Mouse (Mus musculus) intestine, embryonic 14.5 days (tissue): ENCODE results near the gene Ly6g6f. TPM values are rescaled to one million over a fixed set of nuclear protein-coding genes. Genes with fewer than 3 reads are reported as not detected.

Experiments
- ATAC-seq: fragments of 200-750 bp; cut with Nextera tagmentation; replicated peaks from 2 replicates; pipeline ENCODE4 v1.8.0; 2017; ENCODE audit warnings: low read depth, moderate number of reproducible peaks, moderate TSS enrichment, moderate library complexity; ENCODE audit not compliant: low FRiP score, low TSS enrichment
- DNase-seq: peaks from one replicate; pipeline ENCODE4 v3.0.0-alpha.2; 2018; ENCODE audit warnings: low spot score
- H3K27ac ChIP-seq: fragments of 300-500 bp; sonication (generic); 2 replicates; pipeline ENCODE4 v1.5.1; 2014; ENCODE audit warnings: low read depth, mild to moderate bottlenecking, control low read depth
- H3K27me3 ChIP-seq: fragments of 300-500 bp; sonication (generic); replicated peaks from 2 replicates; pipeline ENCODE4 v1.6.1; 2014; ENCODE audit warnings: low read length, control low read depth; ENCODE audit not compliant: control insufficient read depth, insufficient read depth
- H3K36me3 ChIP-seq: fragments of 300-500 bp; sonication (generic); 2 replicates; pipeline ENCODE4 v1.6.1; 2014; ENCODE audit warnings: low read length, control low read depth; ENCODE audit not compliant: control insufficient read depth, insufficient read depth
- H3K4me1 ChIP-seq: fragments of 300-500 bp; sonication (generic); replicated peaks from 2 replicates; pipeline ENCODE4 v1.6.1; 2014; ENCODE audit warnings: low read length, control low read depth, mixed read lengths; ENCODE audit not compliant: control insufficient read depth, insufficient read depth
- H3K4me2 ChIP-seq: fragments of 300-500 bp; sonication (generic); 2 replicates; pipeline ENCODE4 v1.6.1; 2014; ENCODE audit warnings: low read length
- H3K4me3 ChIP-seq: fragments of 300-500 bp; sonication (generic); 2 replicates; pipeline ENCODE4 v1.5.1; 2014; ENCODE audit warnings: low read depth, low read length, control low read depth, mixed read lengths
- H3K9ac ChIP-seq: fragments of 300-500 bp; sonication (generic); 2 replicates; pipeline ENCODE4 v1.6.1; 2014; ENCODE audit warnings: mild to moderate bottlenecking, low read length
- H3K9me3 ChIP-seq: fragments of 300-500 bp; sonication (generic); 2 replicates; pipeline ENCODE4 v1.6.1; 2016; ENCODE audit warnings: low read length, control low read depth; ENCODE audit not compliant: control insufficient read depth
- WGBS: fragments of 180-500 bp; shearing (Covaris S2); extraction: QIAGEN DNeasy Blood & Tissue Kit; methylation state at CpG from one replicate; pipeline ENCODE4 v1.1.7; 2014; 5-methylcytosine and 5-hydroxymethylcytosine counted together
- polyA plus RNA-seq: library from polyadenylated mRNA; unstranded; fragments of >200 nt; fragmentation: Nextera tagmentation; extraction: Ambion mirVana; gene quantifications from 2 replicates; pipeline ENCODE4 v1.2.1, GENCODE M21; 2014

Gene Ly6g6f
- polyA plus RNA-seq, 1 experiment from 2014 or later: not detected

GRCm38 (mm10) chr17:35077285-35077684 lies 8.1 kb downstream of the Ly6g6f start:
- Histone ChIP-seq H3K9ac (no peak overlapping the region), H3K4me2 (peak overlapping the region; percentile 33)
- 25% methylated on average over 2 of the region's 2 CpGs for WGBS

GRCm38 (mm10) chr17:35076507-35077176 lies 8.8 kb downstream of the Ly6g6f start, which contains the start of gene Ly6g6e:
Gene Ly6g6e (plus strand): TSS chr17:35076902.
- no peaks in the 10 kb centered on the region for H3K9me3 ChIP-seq
- peak within 1 kb of the TSS; percentile 7; the same call in 1 of the 2 replicates for H3K27ac ChIP-seq
- no peaks in the 10 kb centered on the region for H3K36me3 ChIP-seq
- H3K4me3 ChIP-seq: peak within 1 kb of the TSS; percentile 6; the same call in 1 of the 2 replicates
- H3K27me3 ChIP-seq: no peaks in the 10 kb centered on the region
- no peak for DNase-seq
- H3K4me1 ChIP-seq: peaks cover 10% of the 10 kb centered on the region
- WGBS: 23% methylated on average over 10 of the region's 10 CpGs
- H3K9ac ChIP-seq: no peak within 1 kb of the TSS
- peak within 1 kb of the TSS; percentile 33 for H3K4me2 ChIP-seq
- no peak for ATAC-seq

More at GRCm38 (mm10) chr17:35077285-35077684, 8.1 kb downstream of the Ly6g6f start:
- Histone ChIP-seq H3K36me3 (no peaks in the 10 kb centered on the region), H3K27ac (peak overlapping the region; percentile 7; the same call in 1 of the 2 replicates), H3K4me1 (peaks cover 10% of the 10 kb centered on the region), H3K27me3 (no peaks in the 10 kb centered on the region), H3K4me3 (no peak overlapping the region; the same call in 1 of the 2 replicates), H3K9me3 (no peaks in the 10 kb centered on the region)
- DNase-seq (no peak), ATAC-seq (no peak)

GRCm38 (mm10) chr17:35074097-35074496 lies 11.3 kb downstream of the Ly6g6f start:
- no peaks in the 10 kb centered on the region for H3K9me3 ChIP-seq
- H3K4me2 ChIP-seq: peak overlapping the region; percentile 26
- H3K9ac ChIP-seq: peak overlapping the region; percentile 11; the same call in 1 of the 2 replicates
- ATAC-seq (0 out of 2 replicates have a peak, but pooled peaks have one; percentile 42), DNase-seq (peak; percentile 67)
- peak overlapping the region; percentile 8; the same call in 1 of the 2 replicates for H3K27ac ChIP-seq
- no peak overlapping the region; the same call in 1 of the 2 replicates for H3K4me3 ChIP-seq
- no peaks in the 10 kb centered on the region for H3K27me3 ChIP-seq
- H3K36me3 ChIP-seq: no peaks in the 10 kb centered on the region
- WGBS: 42% methylated on average over 17 of the region's 17 CpGs
- peaks cover 10% of the 10 kb centered on the region for H3K4me1 ChIP-seq

- DNase-seq: no peak
- H3K36me3 ChIP-seq: no peaks in the 10 kb centered on the region
- no peak overlapping the region for H3K9ac ChIP-seq
- no peak overlapping the region for H3K4me2 ChIP-seq
- H3K4me1 ChIP-seq: peaks cover 6% of the 10 kb centered on the region
- no peaks in the 10 kb centered on the region for H3K9me3 ChIP-seq
- peaks cover 4% of the 10 kb centered on the region; the same call in 1 of the 2 replicates for H3K27me3 ChIP-seq
- no peak for ATAC-seq
- no peak overlapping the region for H3K27ac ChIP-seq
- no peak overlapping the region for H3K4me3 ChIP-seq
- 78% methylated on average over 9 of the region's 9 CpGs for WGBS
These were observed 14.0 kb downstream of the Ly6g6f start for GRCm38 (mm10) chr17:35071454-35071853.

GRCm38 (mm10) chr17:35070556-35071229 lies 14.7 kb downstream of the Ly6g6f start:
- H3K27me3 ChIP-seq: peaks cover 9% of the 10 kb centered on the region; the same call in 1 of the 2 replicates
- no peak overlapping the region for H3K27ac ChIP-seq
- no peak overlapping the region for H3K4me2 ChIP-seq
- H3K9me3 ChIP-seq: no peaks in the 10 kb centered on the region
- WGBS: 42% methylated on average over 6 of the region's 6 CpGs
- DNase-seq (no peak), ATAC-seq (no peak)
- H3K36me3 ChIP-seq: no peaks in the 10 kb centered on the region
- H3K4me1 ChIP-seq: peaks cover 4% of the 10 kb centered on the region; the same call in 1 of the 2 replicates
- H3K9ac ChIP-seq: no peak overlapping the region
- no peak overlapping the region for H3K4me3 ChIP-seq

- Histone ChIP-seq H3K27me3 (peaks cover 9% of the 10 kb centered on the region; the same call in 1 of the 2 replicates), H3K4me3 (no peak overlapping the region), H3K36me3 (no peaks in the 10 kb centered on the region), H3K9me3 (no peaks in the 10 kb centered on the region), H3K4me2 (no peak overlapping the region), H3K4me1 (peaks cover 17% of the 10 kb centered on the region; the same call in 1 of the 2 replicates), H3K27ac (no peak overlapping the region), H3K9ac (no peak overlapping the region)
- ATAC-seq (no peak), DNase-seq (no peak)
- WGBS: 76% methylated on average over 17 of the region's 17 CpGs
These were observed 17.0 kb downstream of the Ly6g6f start for GRCm38 (mm10) chr17:35068213-35068914.

GRCm38 (mm10) chr17:35066084-35066483 lies 19.3 kb downstream of the Ly6g6f start, which contains the start of gene Mpig6b:
Gene Mpig6b (minus strand): TSS chr17:35066184.
- H3K4me3 ChIP-seq: peak within 1 kb of the TSS; percentile 25
- 0 out of 2 replicates have a peak within 1 kb of the TSS, but pooled peaks have one; percentile 29 for H3K27ac ChIP-seq
- H3K27me3 ChIP-seq: peaks cover 9% of the 10 kb centered on the region; the same call in 1 of the 2 replicates
- H3K36me3 ChIP-seq: peaks cover 12% of the 10 kb centered on the region
- 53% methylated on average over 10 of the region's 10 CpGs for WGBS
- H3K4me2 ChIP-seq: peak within 1 kb of the TSS; percentile 71
- H3K9ac ChIP-seq: peak within 1 kb of the TSS; percentile 31
- DNase-seq (no peak), ATAC-seq (no peak)
- peaks cover 17% of the 10 kb centered on the region; the same call in 1 of the 2 replicates for H3K4me1 ChIP-seq
- H3K9me3 ChIP-seq: no peaks in the 10 kb centered on the region
